Mouse (Mus musculus): ENCODE data around the gene Olfr1065.
"Not testable (repeated sequence)": the region's sequence is repeated elsewhere in the genome, so short reads cannot be mapped to it uniquely, and the experiment has no call there.

The Olfr1065 gene

GRCm38 (mm10) chr2:86450491-86450890 lies at the start of gene Olfr1065:
Gene Olfr1065 (minus strand): TSS chr2:86450591.
- in situ Hi-C loops (cut with MboI; ENCODE audit: low sequenced_read_pairs) = not testable (repeated sequence)

- in situ Hi-C loops (cut with MboI; ENCODE audit: low sequenced_read_pairs) = no loop called here
These were observed 36.9 kb upstream of the Olfr1065 start, which contains the start of gene Olfr228 for GRCm38 (mm10) chr2:86487286-86487685. Gene Olfr228 (minus strand): TSS chr2:86487386.

- in situ Hi-C loops (cut with MboI; ENCODE audit: low sequenced_read_pairs) = no loop called here
These were observed 14.2 kb upstream of the Olfr1065 start for GRCm38 (mm10) chr2:86464442-86465109.

GRCm38 (mm10) chr2:86460434-86460833 lies 10.0 kb upstream of the Olfr1065 start:
- in situ Hi-C loops (cut with MboI; ENCODE audit: low sequenced_read_pairs) = no loop called here

- in situ Hi-C loops (cut with MboI; ENCODE audit: low sequenced_read_pairs) = no loop called here
These were observed 5.8 kb upstream of the Olfr1065 start, which contains the start of gene Olfr1066 for GRCm38 (mm10) chr2:86456169-86456568. Gene Olfr1066 (minus strand): TSS chr2:86456269.

GRCm38 (mm10) chr2:86442101-86442500 lies 8.3 kb downstream of the Olfr1065 start:
- in situ Hi-C loops (cut with MboI; ENCODE audit: low sequenced_read_pairs) = not testable (repeated sequence)

- in situ Hi-C loops (cut with MboI; ENCODE audit: low sequenced_read_pairs) = not testable (repeated sequence)
These were observed 21.9 kb downstream of the Olfr1065 start for GRCm38 (mm10) chr2:86428511-86428910.

GRCm38 (mm10) chr2:86426649-86427048 lies 23.7 kb downstream of the Olfr1065 start, which contains the start of gene Olfr1062:
Gene Olfr1062 (minus strand): TSS chr2:86426749.
- in situ Hi-C loops (cut with MboI; ENCODE audit: low sequenced_read_pairs) = not testable (repeated sequence)

GRCm38 (mm10) chr2:86413950-86414349 lies 36.4 kb downstream of the Olfr1065 start, which contains the start of gene Olfr1061:
Gene Olfr1061 (minus strand): TSS chr2:86414050.
- in situ Hi-C loops (cut with MboI; ENCODE audit: low sequenced_read_pairs) = no loop called here

- in situ Hi-C loops (cut with MboI; ENCODE audit: low sequenced_read_pairs) = no loop called here
These were observed 55.3 kb downstream of the Olfr1065 start for GRCm38 (mm10) chr2:86395114-86395513.

Data from CH12F3 (cell line).